Mouse (Mus musculus) layer of hippocampus, postnatal 25 days (tissue): ENCODE measurements around the gene Lilra5. TPM values are rescaled to one million over a fixed set of nuclear protein-coding genes. Genes with fewer than 3 reads are reported as not detected.
"Not testable (repeated sequence)": the region's sequence is repeated elsewhere in the genome, so short reads cannot be mapped to it uniquely, and the experiment has no call there.

Experiments used
- DNase-seq, 2 experiments: peaks; one replicate each; pipeline ENCODE4 v3.0.0; 2022; ENCODE audit warnings: mixed read lengths in 2 of 2, low spot score in 1 of 2; ENCODE audit errors: extremely low spot score in 1 of 2
- total RNA-seq, 2 experiments: library from RNA; stranded (reverse); gene quantifications; 2 replicates each; pipeline ENCODE4 v1.2.3; 2021

Gene Lilra5
- not detected for total RNA-seq

- DNase-seq = no peak
Observed at GRCm38 (mm10) chr7:4237454-4237853, at the start of gene Lilra5. Lilra5 (plus strand) TSS chr7:4237754.

- no peak for DNase-seq
Observed at GRCm38 (mm10) chr7:4207126-4207525, 30.4 kb upstream of the Lilra5 start.

GRCm38 (mm10) chr7:4208626-4209025 is 28.9 kb upstream of the Lilra5 start:
- DNase-seq = no peak

DNA sequence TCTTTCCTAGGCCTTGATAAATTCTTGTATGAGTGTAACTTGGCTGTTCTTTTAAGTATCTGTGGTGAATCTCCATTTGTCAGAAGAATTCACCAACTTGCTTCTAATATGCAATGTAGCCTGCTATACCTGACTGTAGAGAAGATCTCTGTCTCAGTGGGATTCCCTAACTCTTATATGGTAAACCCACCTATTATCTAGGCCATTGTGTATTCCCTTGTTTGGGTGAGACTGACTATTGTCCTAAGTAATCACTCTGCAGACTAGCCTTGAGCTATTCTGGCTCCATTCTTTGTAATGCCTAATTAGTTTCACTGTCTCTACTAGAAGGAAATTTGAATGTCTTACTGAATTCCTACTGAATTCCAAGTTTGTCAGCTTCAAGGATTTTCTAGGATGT is 24.1 kb upstream of the Lilra5 start:
- not testable (repeated sequence) for DNase-seq

DNA sequence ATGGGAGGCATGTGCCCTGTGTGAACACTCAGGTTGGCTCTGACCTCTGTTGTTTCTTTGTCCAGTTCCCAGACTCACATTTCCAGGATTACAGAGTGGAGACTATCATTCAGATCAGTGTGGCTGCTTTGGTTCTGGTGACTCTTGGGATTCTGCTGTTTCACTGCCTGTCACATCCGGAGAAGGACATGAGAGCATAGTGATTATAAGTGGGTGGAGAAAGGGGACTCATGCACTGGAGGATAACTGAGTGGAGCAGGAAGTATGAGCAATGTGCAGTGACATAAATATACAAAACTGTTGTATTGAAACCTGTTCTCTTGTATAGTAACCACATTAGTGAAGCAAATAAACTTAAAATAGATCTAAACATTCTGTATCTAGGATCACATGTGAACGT is 22.2 kb upstream of the Lilra5 start:
- no peak for DNase-seq

DNA sequence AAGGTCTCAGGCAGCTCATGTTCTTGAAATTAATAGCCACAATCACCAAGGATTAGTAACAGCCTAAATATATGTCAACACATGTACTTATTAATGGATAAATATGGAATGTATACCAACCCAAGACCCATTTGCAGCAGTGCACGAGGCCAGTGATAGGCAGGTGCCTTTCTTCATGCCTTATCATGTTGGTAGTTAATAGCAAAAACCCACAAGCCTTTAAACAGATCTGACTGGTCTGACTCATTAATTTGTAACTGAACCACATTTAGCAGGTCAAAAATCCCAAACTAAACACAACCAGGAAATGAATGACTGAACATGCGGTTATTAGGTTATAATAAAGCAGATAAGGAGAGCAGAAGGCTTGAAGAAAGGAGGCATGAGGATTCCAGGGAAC is 21.7 kb upstream of the Lilra5 start:
- no peak for DNase-seq

DNA sequence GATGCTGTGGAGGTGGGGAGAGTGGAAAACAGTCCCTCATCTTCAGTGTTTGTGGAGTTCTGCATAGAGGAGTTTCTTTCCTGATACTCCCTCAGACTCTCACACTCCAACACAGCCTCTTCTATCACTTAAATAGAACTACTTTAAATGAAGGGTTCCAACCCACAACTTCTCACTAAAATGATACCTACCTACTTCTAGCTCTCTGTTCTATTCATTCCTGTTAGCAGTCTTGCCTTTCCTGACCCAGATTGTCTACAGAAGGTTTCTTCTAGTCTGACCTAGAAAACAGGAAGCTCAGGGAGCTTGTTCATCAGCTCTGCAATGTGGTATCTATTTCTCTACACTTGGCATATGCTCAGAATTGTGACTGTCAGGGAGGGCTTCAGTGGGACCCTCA is 2.0 kb upstream of the Lilra5 start:
- no peak for DNase-seq

DNA sequence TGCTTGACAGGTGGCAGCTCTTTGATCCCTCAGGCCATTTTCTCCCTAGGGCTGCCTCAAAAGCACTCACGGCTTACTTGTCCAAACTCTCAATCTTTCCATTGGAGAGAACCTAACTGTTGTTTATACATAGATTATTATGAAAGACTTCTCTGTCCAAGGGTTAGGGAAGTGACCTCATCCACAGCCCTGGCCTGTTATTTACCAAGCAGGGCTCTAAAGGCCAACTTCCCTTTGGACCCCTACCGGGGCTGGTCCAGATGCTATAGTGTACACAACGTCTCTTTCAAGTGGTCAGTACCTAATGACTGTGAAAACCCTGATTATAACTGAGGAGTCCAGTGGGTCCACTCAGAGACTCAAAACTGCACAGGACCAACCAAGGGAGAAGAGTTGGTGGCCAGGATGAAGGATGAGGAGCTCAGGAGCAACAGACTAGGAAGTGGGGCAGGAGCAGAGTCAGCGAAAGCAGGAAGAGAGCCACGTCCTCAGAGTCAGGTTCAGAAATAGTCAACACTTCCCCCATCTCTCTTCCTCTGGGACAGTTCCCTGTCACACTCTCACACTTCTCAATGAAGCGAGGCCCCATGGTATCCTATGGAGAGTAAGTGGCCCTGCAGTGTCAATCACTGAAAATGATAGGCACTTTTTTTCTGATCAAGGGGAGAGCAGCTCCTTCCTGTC is 1.6 kb downstream of the Lilra5 start:
- no peak for DNase-seq

DNA sequence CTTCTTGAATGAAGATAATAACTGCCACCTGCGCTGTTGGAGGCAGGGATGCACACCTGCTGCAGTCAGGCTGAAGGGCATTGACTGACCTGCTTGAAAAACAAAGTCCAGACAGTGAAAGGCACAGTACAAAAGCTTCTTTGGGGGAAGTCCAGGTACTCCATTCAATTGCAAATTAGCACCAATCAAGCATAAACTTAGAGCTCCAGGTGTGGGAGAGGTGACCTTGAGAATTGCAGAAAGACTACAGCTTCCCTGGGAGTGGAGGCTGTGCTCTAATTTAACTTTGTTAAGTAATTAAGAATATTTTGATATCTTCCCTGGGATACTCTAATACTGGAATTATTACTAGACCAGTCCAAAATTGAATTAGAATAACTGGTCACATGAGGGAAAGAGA is 13.7 kb downstream of the Lilra5 start:
- DNase-seq = not testable (repeated sequence)

- not testable (repeated sequence) for DNase-seq
Observed at GRCm38 (mm10) chr7:4256060-4256459, 18.5 kb downstream of the Lilra5 start.

DNA sequence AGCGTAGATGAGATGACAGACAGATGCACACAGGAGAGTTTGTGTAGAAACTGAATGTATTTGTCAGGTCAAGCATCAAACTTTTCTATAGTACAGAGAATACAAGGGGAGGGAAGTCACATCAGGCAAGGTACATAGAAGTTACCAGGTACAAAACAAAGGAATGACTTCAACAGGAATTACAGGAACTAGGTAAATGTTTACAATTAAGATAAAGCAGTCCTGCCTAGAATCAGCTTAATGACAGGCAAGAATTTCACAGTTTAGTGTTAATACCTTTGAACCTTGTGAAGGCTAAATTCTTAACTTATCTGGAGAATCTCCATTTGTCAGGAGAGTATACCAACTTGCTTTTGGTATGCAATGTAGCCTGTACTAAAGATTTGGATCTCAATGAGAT is 23.0 kb downstream of the Lilra5 start:
- DNase-seq = not testable (repeated sequence)

GRCm38 (mm10) chr7:4272106-4272505 is 34.6 kb downstream of the Lilra5 start:
- DNase-seq = not testable (repeated sequence)

DNA sequence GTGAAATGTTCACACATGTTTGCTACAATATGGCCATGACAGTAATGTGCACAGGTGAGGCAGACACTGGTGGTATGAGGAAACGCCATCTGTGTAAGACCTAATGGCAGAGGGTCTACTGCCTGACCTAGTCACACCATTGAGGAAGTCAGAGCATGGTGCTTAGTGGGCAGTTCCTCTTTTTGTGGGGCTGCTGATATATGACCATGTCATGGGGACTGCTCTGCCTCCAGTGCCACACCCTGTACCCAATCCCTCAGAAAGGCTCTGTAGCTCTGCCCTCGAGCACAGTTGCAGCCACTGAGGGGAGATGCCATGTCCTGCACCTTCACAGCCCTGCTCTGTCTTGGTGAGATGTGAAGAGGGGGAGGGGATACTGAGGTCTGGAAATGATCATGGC is 36.3 kb downstream of the Lilra5 start:
- not testable (repeated sequence) for DNase-seq

DNA sequence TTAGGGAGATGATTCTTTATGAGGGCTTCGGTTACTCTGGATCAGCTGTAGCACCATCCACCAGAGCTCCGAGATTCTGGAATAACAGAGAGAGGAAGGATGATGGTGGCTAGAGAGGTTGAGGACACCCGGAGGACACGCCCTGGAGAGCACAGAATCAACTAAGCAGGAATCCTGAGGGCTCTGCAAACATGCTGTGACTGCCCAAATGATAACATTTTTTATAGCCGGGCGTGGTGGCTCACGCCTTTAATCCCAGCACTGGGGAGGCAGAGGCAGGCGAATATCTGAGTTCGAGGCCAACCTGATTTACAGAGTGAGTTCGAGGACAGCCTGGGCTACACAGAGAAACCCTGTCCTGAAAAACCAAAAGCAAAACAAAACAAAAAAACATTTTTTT is 37.9 kb downstream of the Lilra5 start:
- DNase-seq = not testable (repeated sequence)

- DNase-seq = no peak
Observed at GRCm38 (mm10) chr7:4292638-4293037, 55.1 kb downstream of the Lilra5 start.

Other genes starting within 250 kb of the Lilra5 start
- gene Lair1, start 174.6 kb upstream of the Lilra5 start, total RNA-seq = 1 to 10 TPM; 6.3 to 6.6 TPM
- gene Ttyh1, start 118.3 kb upstream of the Lilra5 start, total RNA-seq = 100 to 1,000 TPM; 625 to 681 TPM
- gene Leng8, start 100.7 kb upstream of the Lilra5 start, total RNA-seq = 100 to 1,000 TPM; 109 to 181 TPM
- gene Leng9, start 87.4 kb upstream of the Lilra5 start, total RNA-seq = 1 to 10 TPM; 5.3 to 6.0 TPM
- gene Cdc42ep5, start 72.9 kb upstream of the Lilra5 start, total RNA-seq = 1 to 10 TPM in 1 of 2 experiments, under 1 TPM in 1; 0.75 to 1.4 TPM
- not detected for gene Ncr1, start 100.0 kb downstream of the Lilra5 start, total RNA-seq
- not detected for gene Gp6, start 160.0 kb downstream of the Lilra5 start, total RNA-seq
- 10 to 100 TPM; 23.3 to 27.8 TPM for gene Rdh13, start 207.9 kb downstream of the Lilra5 start, total RNA-seq
- gene Eps8l1, start 222.9 kb downstream of the Lilra5 start, total RNA-seq = 1 to 10 TPM; 5.3 to 5.7 TPM